Mouse (Mus musculus): ENCODE data around the gene Lpcat4.

Gene Lpcat4

DNA sequence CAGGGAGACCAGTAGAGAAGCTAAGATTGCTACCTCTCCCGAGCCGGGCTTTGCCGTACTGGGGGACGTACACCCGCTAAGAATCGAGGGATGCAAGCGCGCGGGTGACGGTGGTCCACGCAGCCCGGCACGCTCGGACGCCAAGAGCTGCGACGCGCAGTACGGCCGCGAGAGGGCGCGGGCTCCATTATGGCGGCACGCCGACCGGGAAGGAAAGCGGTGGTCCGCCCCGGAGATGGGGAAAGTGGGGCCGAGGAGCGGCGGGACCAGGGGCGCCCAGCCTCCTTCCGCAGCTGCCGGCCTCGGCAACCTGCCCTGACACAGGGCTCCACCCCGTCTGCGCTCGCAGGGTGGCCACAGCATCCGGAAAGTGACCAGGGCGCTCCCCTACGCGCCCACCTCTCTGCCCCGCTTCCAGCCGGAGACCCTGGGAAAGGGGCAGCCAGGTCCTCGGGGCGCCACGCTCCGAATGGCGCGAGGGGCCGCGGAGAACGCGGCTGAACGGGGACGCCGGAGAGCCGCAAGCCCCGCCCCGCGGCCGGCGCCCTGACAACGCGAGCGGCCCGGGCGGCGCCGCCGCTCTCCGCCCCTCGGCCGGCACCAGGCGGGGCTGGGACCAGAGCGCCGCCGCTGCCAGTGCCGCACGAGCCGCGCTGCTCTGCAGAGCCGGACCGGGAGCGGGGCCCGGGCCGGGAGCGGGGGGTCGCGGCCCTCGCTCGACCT is at the start of gene Lpcat4:
Lpcat4 (plus strand) TSS at position 257 of the 723 bp plus-strand sequence.
- in situ Hi-C loops (cut with MboI, MseI): no loop called here

DNA sequence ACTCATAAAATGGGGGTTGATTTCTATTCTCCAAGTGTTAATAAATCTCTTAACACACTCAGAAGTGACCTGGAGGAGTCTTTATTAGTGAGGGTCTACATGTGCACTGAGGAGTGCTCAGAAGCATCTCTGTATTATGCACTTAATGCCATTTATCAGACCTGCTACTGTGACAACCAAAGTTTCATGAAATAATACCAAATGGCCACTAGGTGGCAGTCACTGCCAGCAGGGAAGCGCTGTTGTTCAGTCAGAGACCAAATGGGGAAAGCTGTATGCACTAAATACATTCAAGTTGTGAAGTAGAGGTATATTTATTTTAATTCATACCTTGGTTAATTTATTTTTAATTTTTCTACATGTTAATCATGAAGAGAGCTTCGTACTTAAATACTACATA is 42.4 kb upstream of the Lpcat4 start:
- in situ Hi-C loops (cut with MboI, MseI): no loop called here

DNA sequence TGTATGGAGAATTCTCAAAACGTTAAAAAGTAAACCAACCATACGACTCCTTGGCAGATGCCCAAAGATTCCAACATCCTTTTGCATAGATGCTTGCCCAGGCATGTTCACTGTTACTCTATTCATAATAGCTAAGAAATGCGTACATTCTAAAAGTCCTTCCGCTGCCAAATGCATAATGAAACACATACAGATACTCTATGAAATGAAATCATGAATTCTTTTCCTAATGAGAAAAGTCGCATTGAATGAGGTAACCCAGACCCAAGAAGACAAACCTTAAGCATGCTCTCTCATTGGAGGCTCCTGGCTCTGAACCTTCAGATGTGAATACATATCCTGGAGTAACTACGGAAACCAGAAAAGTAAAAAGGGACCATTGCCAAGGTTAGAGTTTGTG is 36.2 kb upstream of the Lpcat4 start:
- in situ Hi-C loops (cut with MboI, MseI): no loop called here

DNA sequence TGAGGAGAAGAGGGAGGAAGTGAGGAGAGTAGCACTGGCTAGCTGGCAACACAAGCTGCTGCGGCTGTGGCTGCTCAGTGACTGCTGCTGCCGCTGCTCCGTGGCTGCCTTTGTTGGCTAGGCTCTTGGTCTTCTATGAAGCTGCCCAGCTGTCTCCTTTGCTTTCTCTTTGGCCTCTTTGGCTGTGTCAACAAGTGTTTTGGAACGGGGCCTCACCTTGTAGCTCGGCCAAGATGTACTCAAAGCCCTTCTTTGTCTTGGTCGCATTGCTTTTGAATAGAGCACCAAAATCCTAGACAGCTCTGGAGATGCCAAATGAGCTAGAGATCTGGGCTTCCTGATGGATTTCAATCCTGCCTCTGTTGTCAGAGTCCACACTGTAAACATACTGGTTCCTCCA is 29.1 kb upstream of the Lpcat4 start:
- in situ Hi-C loops (cut with MboI, MseI): loop anchor here (10.0 kb wide), 1 partner anchor 195 kb away; the partner anchor contains the start of gene Olfr1310

DNA sequence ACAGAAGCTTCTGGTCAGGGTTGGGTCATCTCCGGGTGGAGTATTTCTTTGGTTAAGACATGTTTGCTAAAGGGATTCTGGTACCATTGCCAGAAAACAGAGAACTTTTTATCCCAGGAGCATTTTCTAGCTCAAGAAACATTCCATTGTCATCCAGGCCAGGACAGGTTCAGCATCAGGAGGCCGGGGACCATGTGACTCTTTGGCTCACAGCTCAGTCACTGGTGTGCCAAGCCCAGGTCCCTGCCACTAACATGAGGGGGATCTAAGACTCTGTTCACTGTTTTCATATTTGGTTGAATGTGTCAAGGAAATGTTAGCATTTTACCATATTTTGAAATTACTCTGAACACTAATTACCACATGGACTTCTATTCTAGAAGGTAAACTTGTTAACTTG is 28.6 kb upstream of the Lpcat4 start:
- in situ Hi-C loops (cut with MboI, MseI): loop anchor here (10.0 kb wide), 1 partner anchor 196 kb away; the partner anchor contains the start of gene Olfr1310

DNA sequence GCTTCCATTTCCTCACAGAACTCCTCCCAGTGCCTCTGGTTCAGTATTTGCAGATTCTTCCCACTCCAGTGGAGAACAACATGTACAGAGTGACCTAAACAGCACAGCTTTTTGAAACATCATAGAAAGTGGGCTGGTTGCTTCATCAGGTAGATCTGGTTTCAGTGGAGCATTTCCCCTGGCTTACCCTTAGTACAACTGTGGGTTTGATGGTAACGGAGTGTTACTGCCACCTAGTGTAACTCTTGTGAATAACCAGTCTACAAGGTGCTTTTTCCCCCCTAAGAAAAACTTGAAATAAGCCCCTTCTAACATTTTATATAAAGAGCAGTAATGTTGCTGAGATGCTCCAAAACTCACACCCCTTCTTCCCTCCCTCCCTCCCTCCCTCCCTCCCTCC is 23.3 kb upstream of the Lpcat4 start:
- in situ Hi-C loops (cut with MboI, MseI): loop anchor here (10.0 kb wide), 1 partner anchor 201 kb away; the partner anchor contains the start of gene Olfr1310

DNA sequence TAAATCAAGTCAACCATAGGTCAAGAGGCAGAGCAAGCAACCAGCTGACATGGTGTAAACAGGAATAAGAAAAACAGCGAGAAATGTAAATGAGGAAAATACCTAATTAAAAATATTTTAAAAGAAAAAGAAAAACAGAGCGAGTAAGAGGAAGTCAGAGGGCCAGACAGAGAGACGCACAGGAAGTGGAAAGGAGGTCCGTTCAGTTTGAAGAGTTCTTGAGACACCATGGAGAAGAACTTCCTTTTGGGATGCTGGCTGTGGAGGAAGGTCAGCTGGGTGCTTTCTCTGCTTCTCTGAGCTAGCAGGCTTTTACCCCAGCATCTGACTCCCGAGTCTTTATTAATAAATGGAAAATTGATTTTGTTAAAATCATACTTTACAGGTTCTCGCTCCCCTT is 21.7 kb upstream of the Lpcat4 start:
- in situ Hi-C loops (cut with MboI, MseI): loop anchor here (10.0 kb wide), 1 partner anchor 203 kb away; the partner anchor contains the start of gene Olfr1310

DNA sequence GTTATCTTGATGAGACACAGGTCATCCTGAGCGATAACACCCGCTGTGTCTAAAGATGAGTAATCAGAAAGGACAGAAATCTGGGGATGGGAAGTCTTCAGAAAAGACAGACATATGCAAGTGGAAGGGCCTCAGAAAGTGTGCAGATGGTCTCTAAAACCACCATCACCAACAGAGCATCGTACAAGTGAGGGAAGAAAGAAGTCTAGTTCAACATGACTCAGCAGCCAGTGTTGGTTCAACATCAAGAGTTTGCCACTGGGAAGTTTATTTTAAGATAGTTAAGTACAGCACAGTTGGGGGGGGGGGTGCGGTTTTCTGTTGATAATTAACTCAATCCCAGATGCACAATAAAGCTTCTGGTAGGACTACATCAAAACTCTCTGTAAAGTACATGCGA is 18.4 kb upstream of the Lpcat4 start:
- in situ Hi-C loops (cut with MboI, MseI): no loop called here

DNA sequence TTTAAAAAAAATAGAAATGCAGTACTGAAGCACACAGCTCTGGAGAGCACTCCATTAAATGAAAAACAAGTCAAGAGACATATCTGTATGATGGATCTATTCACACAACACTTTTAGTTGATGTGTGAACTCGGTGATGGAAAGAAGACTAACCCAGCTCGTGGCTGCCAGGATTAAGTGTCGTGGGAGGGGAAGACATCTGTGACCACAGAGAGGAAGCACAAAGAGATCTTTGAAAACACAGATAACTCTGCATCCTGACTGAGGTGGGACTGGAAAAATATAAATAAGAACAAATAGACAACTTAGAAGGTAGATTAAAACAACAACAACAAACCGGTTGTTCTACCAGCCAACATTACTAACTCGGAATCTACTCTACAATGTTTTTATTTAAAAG is 16.7 kb upstream of the Lpcat4 start:
- in situ Hi-C loops (cut with MboI, MseI): no loop called here

DNA sequence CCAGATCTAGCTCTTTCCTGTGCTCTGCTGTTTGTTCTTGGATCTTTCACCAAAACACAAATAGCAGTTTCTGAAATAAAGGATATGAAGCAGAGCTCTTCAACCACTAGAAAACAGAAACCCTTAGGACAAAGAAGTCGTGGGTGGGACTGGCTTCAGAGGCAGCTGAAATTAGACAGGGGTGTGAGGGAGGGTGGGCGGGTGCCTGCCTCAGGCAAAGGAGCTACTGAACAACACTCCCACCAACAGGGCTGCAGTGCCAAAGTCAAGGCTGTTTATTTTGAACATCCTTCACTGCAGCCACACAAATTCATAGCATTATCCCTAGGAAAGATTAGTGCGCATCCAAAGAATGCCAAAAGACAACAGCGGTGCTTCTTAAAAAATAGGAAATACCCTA is 14.9 kb upstream of the Lpcat4 start:
- in situ Hi-C loops (cut with MboI, MseI): no loop called here

DNA sequence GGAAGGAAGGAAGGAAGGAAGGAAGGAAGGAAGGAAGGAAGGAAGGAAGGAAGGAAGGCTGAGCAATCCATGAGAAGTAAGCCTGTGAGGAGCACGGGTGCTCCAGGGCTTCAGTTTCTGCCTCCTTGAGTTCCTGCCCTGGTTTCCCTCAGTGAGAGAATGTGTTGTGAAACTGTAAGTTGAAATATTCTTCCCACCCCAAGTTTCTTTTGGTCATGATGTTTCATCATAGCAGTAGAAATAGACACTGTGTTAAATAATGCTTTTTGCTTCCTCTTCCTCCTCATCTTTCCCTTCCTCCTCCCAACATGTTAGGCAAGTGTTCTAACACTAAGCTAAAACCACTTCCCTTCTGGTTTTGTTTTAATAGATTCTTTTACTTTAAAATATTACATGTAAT is 6.6 kb upstream of the Lpcat4 start:
- in situ Hi-C loops (cut with MboI, MseI): no loop called here

DNA sequence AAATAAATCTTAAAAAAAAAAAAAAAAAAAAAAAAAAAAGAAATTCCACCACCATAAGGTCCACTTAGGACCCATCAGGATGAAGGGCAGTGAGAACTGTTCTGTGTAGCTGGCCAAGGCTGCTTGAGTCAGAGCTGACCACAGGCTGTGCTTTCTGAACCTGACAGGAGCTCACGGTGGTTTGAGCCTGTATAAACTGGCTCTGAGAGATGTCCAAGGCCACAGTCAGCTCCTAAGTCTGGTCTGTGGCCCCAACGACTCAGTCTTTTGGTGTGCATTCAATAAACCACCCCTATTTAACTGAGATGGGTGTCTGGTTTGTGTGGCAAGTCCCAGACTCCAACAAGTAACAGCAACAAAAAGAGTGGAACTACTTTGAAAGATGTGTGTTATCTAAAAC is 2.6 kb upstream of the Lpcat4 start:
- in situ Hi-C loops (cut with MboI, MseI): no loop called here

DNA sequence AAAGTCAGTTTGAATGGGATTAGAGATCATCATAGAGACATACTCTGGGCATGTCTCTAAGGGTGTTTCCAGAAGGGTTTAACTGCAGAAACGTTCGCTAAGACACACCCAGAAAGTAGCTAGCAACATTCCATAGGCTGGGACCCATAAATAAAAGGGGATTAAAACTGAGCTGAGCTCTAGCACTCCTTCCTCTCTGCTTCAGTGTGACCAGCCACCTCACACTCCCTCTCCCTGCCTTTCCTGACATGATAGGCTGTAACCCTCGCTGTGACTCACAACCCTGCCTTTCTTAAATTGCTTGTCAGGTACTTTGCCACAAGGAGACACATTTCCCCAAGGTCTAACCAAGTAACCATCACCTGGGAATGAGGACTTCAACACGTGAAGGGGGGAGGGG is 1.3 kb upstream of the Lpcat4 start:
- in situ Hi-C loops (cut with MboI, MseI): no loop called here

DNA sequence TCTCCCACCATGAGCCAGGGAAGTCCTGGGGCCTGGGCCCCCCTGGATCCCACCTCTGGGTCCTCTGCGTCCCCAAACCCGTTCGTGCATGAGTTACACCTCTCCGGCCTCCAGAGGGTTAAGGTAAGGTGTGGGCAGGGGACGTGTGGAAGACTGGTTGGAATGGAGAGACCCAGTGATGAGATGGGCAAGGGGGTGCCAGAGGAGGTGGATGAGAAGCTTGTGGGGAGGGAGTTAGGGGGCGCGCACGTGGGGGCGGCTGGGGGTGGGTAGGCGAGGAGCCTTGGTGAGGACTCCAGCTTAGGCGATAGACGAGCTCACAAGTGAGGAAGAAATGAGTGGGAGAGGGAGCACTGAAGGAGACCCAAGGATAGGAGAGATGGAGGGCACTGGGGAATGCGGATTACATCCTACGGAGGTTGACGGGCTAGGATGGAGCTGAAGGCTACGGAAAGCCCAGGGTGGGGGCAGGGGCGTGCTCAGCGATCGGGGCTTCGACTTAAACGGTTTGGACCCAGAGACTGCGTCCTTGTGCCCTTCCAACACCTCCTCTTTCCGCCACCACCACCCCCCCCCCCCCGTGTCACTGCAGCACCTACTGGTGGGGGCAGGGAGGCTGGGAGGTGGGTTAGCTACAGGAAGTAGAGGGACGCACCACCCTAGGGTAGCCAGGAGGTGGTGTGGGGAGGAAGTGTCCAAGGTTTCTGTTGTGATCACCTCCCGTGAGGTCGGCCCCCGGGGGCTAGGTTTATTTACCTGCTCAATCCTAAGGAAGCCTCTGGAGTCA is 860 bp downstream of the Lpcat4 start:
- in situ Hi-C loops (cut with MboI, MseI): no loop called here

DNA sequence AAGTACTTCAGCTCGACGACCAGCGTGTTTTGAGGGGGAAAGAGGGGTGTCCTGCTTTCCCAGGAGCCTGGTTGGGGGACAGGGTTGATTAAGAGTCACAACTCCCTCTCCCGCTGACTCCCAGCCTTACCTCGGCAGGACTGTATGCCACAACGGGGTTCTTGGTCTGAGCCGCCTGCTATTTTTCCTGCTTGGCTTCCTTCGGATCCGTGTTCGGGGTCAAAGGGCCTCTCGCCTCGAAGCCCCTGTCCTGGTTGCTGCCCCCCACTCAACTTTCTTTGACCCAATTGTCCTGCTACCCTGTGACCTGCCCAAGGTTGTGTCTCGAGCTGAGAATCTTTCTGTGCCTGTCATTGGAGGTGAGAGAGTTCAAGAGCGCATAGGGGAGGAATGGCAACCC is 2.5 kb downstream of the Lpcat4 start:
- in situ Hi-C loops (cut with MboI, MseI): no loop called here

DNA sequence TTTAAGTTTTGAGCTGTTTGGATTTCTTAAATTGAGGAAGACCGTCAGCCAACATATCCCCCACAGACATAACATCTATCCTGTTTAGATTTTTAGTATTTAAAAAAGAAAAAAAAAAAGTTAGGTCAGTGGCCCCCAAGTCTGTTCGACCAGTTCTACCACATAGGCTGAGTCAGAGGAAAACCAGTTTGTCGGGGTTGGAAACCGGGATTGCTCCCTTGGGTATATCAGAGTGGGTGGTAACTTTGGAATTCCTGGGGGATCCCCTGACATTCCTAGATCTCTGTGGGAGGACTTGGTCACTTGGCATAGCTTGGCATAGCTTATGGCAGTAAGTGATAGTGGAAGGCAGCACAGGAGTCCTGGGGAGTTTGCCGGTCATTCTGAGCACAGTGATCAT is 6.0 kb downstream of the Lpcat4 start:
- in situ Hi-C loops (cut with MboI, MseI): loop anchor here (5.0 kb wide), 1 partner anchor 237 kb away; the partner anchor contains the start of gene Chrm5

DNA sequence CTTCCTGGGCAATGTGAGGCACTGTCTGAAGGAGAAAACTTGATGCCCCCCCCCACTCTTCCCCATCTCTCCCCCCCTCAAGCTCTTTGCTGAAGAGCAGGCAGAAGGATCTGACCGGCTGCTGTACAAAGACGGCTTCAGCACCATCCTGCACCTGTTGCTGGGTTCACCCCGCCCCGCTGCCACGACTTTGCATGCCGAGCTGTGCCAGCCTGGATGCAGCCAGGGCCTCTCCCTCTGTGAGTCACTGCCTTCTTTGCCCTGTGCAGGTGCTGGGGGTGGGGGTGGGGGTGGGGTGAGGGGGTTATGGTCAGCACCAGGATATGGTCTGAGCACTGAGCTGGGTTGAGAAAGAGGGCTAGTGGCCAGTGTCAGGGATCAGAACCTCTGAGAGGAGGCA is 6.9 kb downstream of the Lpcat4 start:
- in situ Hi-C loops (cut with MboI, MseI): loop anchor here (5.0 kb wide), 1 partner anchor 236 kb away; the partner anchor contains the start of gene Chrm5

DNA sequence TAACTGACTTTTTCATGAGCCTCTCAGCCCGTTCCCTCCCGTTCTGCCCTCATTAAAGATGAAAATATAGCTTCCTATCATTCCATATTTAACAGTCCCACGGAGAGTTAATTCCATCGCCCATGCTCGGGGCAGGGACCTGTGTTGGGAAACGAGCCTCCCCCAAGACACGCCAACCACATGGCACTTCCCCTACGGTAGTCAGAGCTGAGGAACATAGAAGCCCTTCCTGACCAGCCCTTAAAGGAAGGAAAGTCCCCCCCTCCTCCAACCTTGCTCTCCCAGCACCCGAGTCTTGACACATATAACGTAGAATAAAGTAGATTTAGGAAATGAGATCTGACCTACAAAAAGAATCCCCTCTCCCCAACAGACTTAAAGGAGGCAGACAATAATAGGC is 8.1 kb downstream of the Lpcat4 start:
- in situ Hi-C loops (cut with MboI, MseI): loop anchor here (5.0 kb wide), 1 partner anchor 235 kb away; the partner anchor contains the start of gene Chrm5

DNA sequence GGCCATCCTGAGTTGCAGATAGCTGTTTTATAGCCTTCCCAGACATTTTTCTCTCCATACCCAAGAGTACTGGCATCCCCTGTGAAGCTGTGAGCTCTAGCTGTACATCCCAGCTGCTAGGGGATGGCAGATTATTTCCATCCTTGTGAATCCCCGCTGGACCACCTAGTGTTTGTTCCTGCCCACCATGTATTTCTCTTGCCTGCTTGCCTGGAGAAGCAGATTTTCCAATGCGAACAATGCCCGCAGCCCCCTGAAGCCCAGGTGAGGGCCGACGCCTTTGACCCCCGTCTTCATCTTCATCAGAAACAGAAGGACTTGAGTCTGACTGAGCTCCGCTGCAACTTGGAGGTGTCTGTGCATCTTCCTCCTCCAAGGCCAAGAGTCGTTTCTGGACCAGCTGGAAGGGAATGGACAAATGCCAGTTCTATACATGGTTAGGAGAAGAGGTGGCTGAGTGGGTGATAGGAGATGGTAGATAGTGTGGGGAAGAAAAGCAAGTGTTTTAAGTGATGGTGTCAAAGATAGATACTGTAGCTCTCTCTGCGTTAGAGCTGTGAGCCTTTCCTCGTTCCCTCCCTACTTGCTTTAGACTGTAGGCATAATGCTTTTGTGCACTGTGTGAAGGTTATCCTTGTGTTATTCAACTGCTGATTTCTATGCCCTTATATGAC is 10.6 kb downstream of the Lpcat4 start:
- in situ Hi-C loops (cut with MboI, MseI): loop anchor here (5.0 kb wide), 1 partner anchor 232 kb away; the partner anchor contains the start of gene Chrm5

DNA sequence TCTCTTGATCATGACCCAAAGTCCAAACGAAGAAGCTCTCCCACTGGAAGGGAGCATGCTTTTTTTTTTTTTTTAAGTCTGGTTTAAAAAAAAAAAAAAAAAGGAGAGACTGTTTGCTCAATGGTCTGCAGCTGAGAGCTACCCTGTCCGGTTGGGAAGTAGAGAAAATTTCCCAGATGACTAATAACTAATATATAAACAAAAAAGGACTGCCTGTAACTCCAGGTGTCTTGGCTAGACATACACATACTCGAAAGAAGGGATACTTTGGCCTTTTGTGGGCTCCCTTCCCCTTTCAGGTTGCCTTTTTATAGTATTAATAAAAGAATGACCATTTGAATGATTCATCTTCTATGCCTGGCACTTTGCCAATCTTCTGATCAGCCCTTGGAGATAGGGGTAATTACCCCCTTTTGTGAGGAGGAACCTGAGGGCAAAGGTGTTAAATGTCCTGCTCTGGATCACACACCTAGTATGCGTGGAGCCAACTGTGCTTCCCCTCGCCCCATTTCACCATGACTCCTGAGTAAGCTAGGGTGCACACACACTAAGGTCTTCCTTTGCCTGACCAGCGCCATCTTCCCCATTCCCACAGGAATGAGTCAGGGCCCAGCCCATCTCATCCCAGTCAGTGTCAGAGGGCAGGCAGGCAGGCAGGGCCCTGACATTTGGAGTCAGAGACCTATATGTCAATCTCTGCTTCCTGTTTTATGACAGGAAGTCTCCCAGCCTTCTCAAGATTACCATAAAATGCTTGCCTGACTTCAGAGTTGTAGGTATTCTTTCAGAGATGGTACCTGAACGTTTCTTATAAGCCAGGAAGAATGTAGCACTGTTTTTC is 15.6 kb downstream of the Lpcat4 start:
- in situ Hi-C loops (cut with MboI, MseI): loop anchor here (5.0 kb wide), 1 partner anchor 112 kb away; the partner anchor contains the start of gene Emc4

All from T-helper 1 cell (primary cell).